Mouse (Mus musculus) MEL (cell line): ENCODE data around the gene Fndc3b. TPM values are rescaled to one million over a fixed set of nuclear protein-coding genes. Genes with fewer than 3 reads are reported as not detected.

ENCODE experiments used
- DNase-seq: peaks from one replicate; pipeline ENCODE4 v3.0.0; 2011; ENCODE audit warnings: low read depth, low spot score
- H3K27ac ChIP-seq: 2 replicates; pipeline ENCODE4 v1.5.1; 2012; ENCODE audit warnings: low read depth, mild to moderate bottlenecking, control low read depth, low read length, moderate library complexity; ENCODE audit not compliant: control insufficient read depth
- H3K27me3 ChIP-seq, 2 experiments: fragments of 150-350 bp in 1 of 2; sonication (generic) in 1 of 2; 2 replicates each; pipeline ENCODE4 v1.6.1; 2012; ENCODE audit warnings: low read length in 2 of 2, mild to moderate bottlenecking in 2 of 2, improper control_type of control experiment in 1 of 2, moderate library complexity in 1 of 2; ENCODE audit not compliant: insufficient read depth in 2 of 2, control insufficient read depth in 1 of 2
- H3K36me3 ChIP-seq, 2 experiments: 2 replicates each; pipeline ENCODE4 v1.6.1; 2012 to 2014; ENCODE audit warnings: low read length in 2 of 2, improper control_type of control experiment in 1 of 2, inconsistent platforms in 1 of 2, mild to moderate bottlenecking in 1 of 2; ENCODE audit not compliant: insufficient read depth in 2 of 2, control insufficient read depth in 1 of 2
- H3K4me1 ChIP-seq, 2 experiments: fragments of 150-350 bp in 1 of 2; sonication (generic) in 1 of 2; 2 replicates each; pipeline ENCODE4 v1.6.1; 2012; ENCODE audit warnings: low read length in 2 of 2, improper control_type of control experiment in 1 of 2, mild to moderate bottlenecking in 1 of 2; ENCODE audit not compliant: insufficient read depth in 2 of 2, control insufficient read depth in 1 of 2
- H3K4me3 ChIP-seq, 2 experiments: fragments of 150-350 bp in 1 of 2; sonication (generic) in 1 of 2; 2 replicates each; pipeline ENCODE4 v1.5.1; 2012; ENCODE audit warnings: low read depth in 2 of 2, low read length in 2 of 2, mild to moderate bottlenecking in 2 of 2, moderate library complexity in 2 of 2, control low read depth in 1 of 2, improper control_type of control experiment in 1 of 2; ENCODE audit not compliant: control insufficient read depth in 1 of 2, insufficient read depth in 1 of 2
- H3K79me2 ChIP-seq: 2 replicates; pipeline ENCODE4 v1.6.1; 2012; ENCODE audit warnings: mild to moderate bottlenecking, low read length, moderate library complexity; ENCODE audit not compliant: control insufficient read depth, poor library complexity, insufficient read depth
- H3K9ac ChIP-seq: 2 replicates; pipeline ENCODE4 v1.6.1; 2012; ENCODE audit warnings: low read depth, mild to moderate bottlenecking, control low read depth, low read length, moderate library complexity; ENCODE audit not compliant: control insufficient read depth, poor library complexity, severe bottlenecking
- H3K9me3 ChIP-seq: fragments of 150-350 bp; sonication (generic); replicated peaks from 2 replicates; pipeline ENCODE4 v1.6.1; 2012; ENCODE audit warnings: mild to moderate bottlenecking, low read length, improper control_type of control experiment, moderate library complexity; ENCODE audit not compliant: insufficient read depth
- BHLHE40 ChIP-seq: IDR thresholded peaks from 2 replicates; pipeline ENCODE4 v1.6.1; 2012; ENCODE audit warnings: low read depth, mild to moderate bottlenecking, inconsistent platforms, low read length, improper control_type of control experiment, borderline replicate concordance
- CHD2 ChIP-seq: IDR thresholded peaks from 2 replicates; pipeline ENCODE4 v1.6.1; 2011; ENCODE audit warnings: low read length, improper control_type of control experiment
- CTCF ChIP-seq, 3 experiments: IDR thresholded peaks in 2 of 3; conservative IDR thresholded peaks in 1 of 3; 2 replicates each; pipeline ENCODE4 v1.5.1; 2011 to 2012; ENCODE audit warnings: low read length in 3 of 3, low read depth in 2 of 3, mild to moderate bottlenecking in 2 of 3, improper control_type of control experiment in 1 of 3, inconsistent platforms in 1 of 3, mixed read lengths in 1 of 3, moderate library complexity in 1 of 3; ENCODE audit not compliant: control insufficient read depth in 1 of 3, insufficient read depth in 1 of 3, poor library complexity in 1 of 3, severe bottlenecking in 1 of 3
- ELF1 ChIP-seq: IDR thresholded peaks from 2 replicates; pipeline ENCODE4 v1.6.1; 2014; ENCODE audit warnings: low read depth, mild to moderate bottlenecking, inconsistent platforms, low read length, improper control_type of control experiment, moderate library complexity
- ETS1 ChIP-seq: IDR thresholded peaks from 2 replicates; pipeline ENCODE4 v1.6.1; 2012; ENCODE audit warnings: low read depth, mild to moderate bottlenecking, inconsistent platforms, low read length, improper control_type of control experiment, moderate library complexity
- KAT2A ChIP-seq: conservative IDR thresholded peaks from 2 replicates; pipeline ENCODE4 v1.6.1; 2012; ENCODE audit warnings: low read depth, low read length, improper control_type of control experiment, inconsistent platforms
- MAFK ChIP-seq: IDR thresholded peaks from 2 replicates; pipeline ENCODE4 v1.6.1; 2011; ENCODE audit warnings: low read depth, mild to moderate bottlenecking, low read length, improper control_type of control experiment, borderline replicate concordance
- MEF2A ChIP-seq: IDR thresholded peaks from 2 replicates; pipeline ENCODE4 v1.6.1; 2014; ENCODE audit warnings: low read depth, mild to moderate bottlenecking, inconsistent platforms, low read length, improper control_type of control experiment; ENCODE audit not compliant: poor library complexity, insufficient replicate concordance, severe bottlenecking; ENCODE audit errors: extremely low read depth
- MXI1 ChIP-seq: IDR thresholded peaks from 2 replicates; pipeline ENCODE4 v1.6.1; 2011; ENCODE audit warnings: mild to moderate bottlenecking, low read depth, low read length, improper control_type of control experiment
- SIN3A ChIP-seq: IDR thresholded peaks from 2 replicates; pipeline ENCODE4 v1.6.1; 2012; ENCODE audit warnings: low read length, improper control_type of control experiment, inconsistent platforms
- TAL1 ChIP-seq: IDR thresholded peaks from 2 replicates; pipeline ENCODE4 v1.6.1; 2012; ENCODE audit warnings: mild to moderate bottlenecking, inconsistent platforms, low read length, moderate library complexity, mixed read lengths
- USF2 ChIP-seq, 2 experiments: IDR thresholded peaks; 2 replicates each; pipeline ENCODE4 v1.6.1; 2011 to 2012; ENCODE audit warnings: improper control_type of control experiment in 2 of 2, low read length in 2 of 2, borderline replicate concordance in 1 of 2, inconsistent platforms in 1 of 2, low read depth in 1 of 2, mild to moderate bottlenecking in 1 of 2; ENCODE audit not compliant: insufficient read depth in 1 of 2
- ZC3H11A ChIP-seq: IDR thresholded peaks from 2 replicates; pipeline ENCODE4 v1.6.1; 2012; ENCODE audit warnings: low read depth, mild to moderate bottlenecking, inconsistent platforms, low read length, improper control_type of control experiment
- ZNF384 ChIP-seq: IDR thresholded peaks from 2 replicates; pipeline ENCODE4 v1.6.1; 2012; ENCODE audit warnings: low read depth, mild to moderate bottlenecking, inconsistent platforms, low read length, improper control_type of control experiment
- polyA plus RNA-seq, 2 experiments: library from polyadenylated mRNA; stranded (reverse) in 1 of 2; unstranded in 1 of 2; fragments of >175 nt in 1 of 2; fragments of >200 nt in 1 of 2; gene quantifications; 2 replicates each; pipeline versions ENCODE4 v1.2.1 to v1.2.4; 2012; ENCODE audit warnings: low replicate concordance in 2 of 2, low read depth in 1 of 2; ENCODE audit not compliant: insufficient read length in 2 of 2, insufficient read depth in 1 of 2, missing spikeins in 1 of 2
- total RNA-seq: library from RNA; depleted of rRNA; stranded (reverse); fragments of 300-350 nt; gene quantifications from 2 replicates; pipeline ENCODE4 v1.2.3, GENCODE M21; 2012

The Fndc3b gene
- total and polyA plus RNA-seq, 3 experiments = not detected

DNA sequence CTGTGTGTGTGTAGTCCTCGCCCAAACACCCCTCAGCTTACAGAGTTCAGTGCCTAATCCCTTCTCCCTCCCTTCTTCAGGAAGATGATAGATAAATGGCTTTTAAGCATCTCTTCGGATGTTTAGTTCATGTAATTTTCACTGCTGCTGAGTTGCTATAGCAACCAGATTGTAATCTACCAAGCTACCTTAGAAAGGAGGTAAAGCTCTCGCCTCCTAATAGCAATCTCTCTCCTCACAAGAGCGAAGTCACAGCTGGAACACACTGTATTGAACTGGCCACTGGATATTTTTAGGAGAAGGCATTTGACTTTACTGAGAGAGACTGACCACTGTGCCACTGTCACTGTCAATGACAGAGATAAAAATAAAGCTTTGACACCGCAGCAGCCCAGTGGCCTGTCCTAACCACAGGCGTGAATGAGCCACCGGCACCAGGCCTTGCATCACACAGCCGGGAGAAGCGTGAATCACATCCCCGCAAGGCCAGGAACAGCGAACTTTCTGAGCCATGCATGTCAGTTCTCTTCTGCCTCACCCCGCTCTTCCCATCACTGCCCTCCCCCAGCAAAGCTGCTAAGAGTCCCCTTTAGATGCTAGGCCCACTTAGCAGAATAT lies 86.0 kb downstream of the Fndc3b start:
- no peaks in the 10 kb centered on the region for H3K36me3 ChIP-seq
- H3K79me2 ChIP-seq = no peaks in the 10 kb centered on the region
- no peak overlapping the region for H3K27ac ChIP-seq
- no peaks in the 10 kb centered on the region for H3K4me1 ChIP-seq
- no peak overlapping the region for H3K4me3 ChIP-seq
- no peak for DNase-seq
- no peak overlapping the region for H3K9ac ChIP-seq
- no peaks in the 10 kb centered on the region for H3K9me3 ChIP-seq
- no peaks in the 10 kb centered on the region for H3K27me3 ChIP-seq
- TF ChIP-seq ETS1 (no peak), SIN3A (no peak)

DNA sequence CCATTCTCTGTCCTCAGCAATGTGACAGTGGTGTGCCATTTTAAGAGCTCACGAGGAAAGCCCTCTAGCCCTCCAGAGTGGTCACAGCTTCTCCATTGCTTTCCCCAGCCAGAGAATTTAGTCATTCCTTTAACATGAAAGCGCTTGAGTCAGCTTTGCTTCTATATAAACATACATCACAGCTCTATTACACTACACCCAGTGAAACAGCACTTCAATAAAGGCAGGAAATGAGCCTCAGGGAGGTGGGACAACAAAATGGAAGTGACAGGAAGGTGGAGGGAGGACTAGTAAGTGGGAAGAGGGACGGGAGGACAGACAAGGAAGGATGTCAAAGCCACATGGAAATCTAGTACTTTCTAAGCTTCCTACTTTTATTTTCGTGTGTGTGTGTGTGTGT lies 88.7 kb downstream of the Fndc3b start:
- no peak overlapping the region for H3K27ac ChIP-seq
- DNase-seq = no peak
- no peaks in the 10 kb centered on the region for H3K36me3 ChIP-seq
- no peaks in the 10 kb centered on the region for H3K9me3 ChIP-seq
- no peak overlapping the region for H3K9ac ChIP-seq
- H3K4me1 ChIP-seq = no peaks in the 10 kb centered on the region
- no peaks in the 10 kb centered on the region for H3K79me2 ChIP-seq
- TF ChIP-seq ETS1 (no peak), BHLHE40 (no peak), MEF2A (no peak), CHD2 (no peak), ELF1 (no peak), CTCF (IDR thresholded peaks at IDR 0.05 in 2 of 3, conservative IDR thresholded peaks at IDR 0.05 in 1 of 3; ENCODE audit: control insufficient read depth in 1 of 3, insufficient read depth in 1 of 3, low read depth in 2 of 3, low read length in 3 of 3, poor library complexity in 1 of 3, severe bottlenecking in 1 of 3) (no peak), ZC3H11A (no peak), MXI1 (no peak)
- H3K4me3 ChIP-seq = no peak overlapping the region
- H3K27me3 ChIP-seq = no peaks in the 10 kb centered on the region

DNA sequence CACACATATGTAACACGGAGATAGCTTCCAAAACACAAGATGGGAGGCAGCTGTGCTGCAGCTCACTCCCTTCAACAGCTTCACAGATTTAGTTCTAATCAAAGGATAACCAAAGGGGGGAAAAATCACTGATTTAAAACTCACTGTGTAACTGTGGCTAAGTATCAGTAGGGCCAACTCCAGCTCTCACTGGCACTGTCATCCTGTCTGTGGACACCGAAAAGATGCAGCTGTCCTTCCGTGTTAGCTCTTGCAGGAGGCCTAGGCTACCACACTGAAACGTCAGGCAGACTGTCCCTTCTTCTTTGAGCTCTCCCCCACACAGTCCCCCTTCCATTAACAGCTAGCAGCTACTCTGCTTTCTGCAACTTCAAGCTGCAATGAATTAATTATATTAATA lies 89.9 kb downstream of the Fndc3b start:
- no peaks in the 10 kb centered on the region for H3K4me1 ChIP-seq

More for the DNA sequence above, 89.9 kb downstream of the Fndc3b start:
- TF ChIP-seq KAT2A (no peak), ZNF384 (no peak), SIN3A (no peak), USF2 (IDR thresholded peaks at IDR 0.05; ENCODE audit: borderline replicate concordance in 1 of 2, insufficient read depth in 1 of 2, low read depth in 1 of 2, low read length in 2 of 2) (no peak), TAL1 (no peak), MAFK (no peak)
- no peak for DNase-seq
- no peaks in the 10 kb centered on the region for H3K9me3 ChIP-seq
- H3K9ac ChIP-seq = no peak overlapping the region
- no peak overlapping the region for H3K4me3 ChIP-seq
- no peaks in the 10 kb centered on the region for H3K36me3 ChIP-seq
- no peak overlapping the region for H3K27ac ChIP-seq
- no peaks in the 10 kb centered on the region for H3K79me2 ChIP-seq
- no peaks in the 10 kb centered on the region for H3K27me3 ChIP-seq
